Mouse (Mus musculus): ENCODE data around the gene Slc22a12.

GRCm38 (mm10) chr19:6509881-6510280 is 33.0 kb downstream of the Slc22a12 start:
- no peak for TF ChIP-seq CTCF (IDR thresholded peaks at IDR 0.05)
- TF ChIP-seq EP300 (IDR thresholded peaks at IDR 0.05): no peak

All from lung, postnatal 0 days (tissue).